Mouse (Mus musculus) cerebellum, adult 18-20 months (tissue): ENCODE data around the gene Ccdc74a.

ENCODE experiments used
- DNase-seq, 2 experiments: peaks; one replicate each; pipeline ENCODE4 v3.0.0; 2021

Gene Ccdc74a

DNA sequence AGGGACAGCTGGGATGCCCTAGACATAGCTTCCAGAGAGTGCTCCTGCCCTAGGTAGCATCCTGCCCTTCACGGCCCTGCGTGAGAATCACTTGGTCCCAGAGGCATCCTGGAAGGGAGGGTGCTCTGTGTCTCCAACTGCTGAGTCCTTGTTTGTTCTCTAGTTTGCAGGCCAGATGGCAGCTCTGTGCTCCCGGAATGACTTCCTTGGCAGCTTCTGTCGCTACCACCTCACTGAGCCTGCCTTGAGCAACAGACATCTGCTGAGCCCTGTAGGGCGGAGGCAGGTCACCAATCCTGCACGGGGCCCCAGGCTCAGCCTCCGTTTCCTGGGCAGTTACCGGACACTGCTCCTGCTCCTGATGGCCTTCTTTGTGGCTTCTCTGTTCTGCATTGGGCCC, 4.0 kb upstream of the Ccdc74a start:
- DNase-seq = peak; percentile 89 to 96

DNA sequence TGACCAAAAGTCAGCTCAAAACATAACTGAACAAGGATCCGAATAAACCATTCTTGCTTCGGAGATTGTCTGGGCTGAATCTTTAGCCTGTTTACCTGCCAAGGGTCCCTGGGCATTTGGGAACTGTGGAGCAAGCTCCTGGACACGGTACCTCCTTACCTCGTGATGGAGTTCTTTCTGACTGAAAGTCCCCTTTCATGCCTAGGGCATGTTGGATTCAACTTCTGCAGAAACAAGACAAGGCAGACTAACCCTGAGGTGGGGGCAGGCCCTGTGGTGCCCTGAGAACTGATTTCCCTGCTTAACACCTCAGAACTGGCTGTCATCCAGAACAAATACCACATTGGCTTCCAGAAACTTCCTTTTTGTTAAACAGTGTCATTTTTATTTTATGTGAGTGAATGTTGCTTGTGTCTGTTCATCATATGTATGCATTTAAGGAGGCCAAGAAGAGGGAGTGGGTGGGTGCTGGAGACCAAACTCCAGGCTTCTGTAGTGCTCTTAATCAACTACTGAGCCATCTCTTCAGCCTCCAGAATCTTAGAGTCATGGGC, 2.8 kb upstream of the Ccdc74a start:
- DNase-seq = no peak

DNA sequence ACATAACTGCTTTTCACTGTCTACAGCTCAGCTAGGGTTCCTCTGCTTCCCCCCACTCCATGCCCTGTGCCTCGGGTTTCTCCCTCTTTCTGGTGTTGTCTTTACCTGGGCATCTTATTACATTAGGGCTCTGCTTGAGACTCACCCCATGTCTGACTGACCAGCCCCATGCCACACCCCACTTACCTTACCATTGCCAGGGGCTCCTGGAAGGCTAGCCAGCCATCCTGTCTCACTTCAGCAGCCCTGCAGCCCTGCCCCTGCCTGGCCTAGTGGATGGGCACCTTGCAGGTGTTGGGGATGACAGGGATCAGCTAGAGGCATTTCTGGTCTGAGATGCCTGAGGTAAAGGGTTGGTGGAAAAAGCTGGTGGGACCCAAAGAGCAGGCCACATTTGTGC, 886 bp downstream of the Ccdc74a start:
- peak; percentile 38 to 52 for DNase-seq

DNA sequence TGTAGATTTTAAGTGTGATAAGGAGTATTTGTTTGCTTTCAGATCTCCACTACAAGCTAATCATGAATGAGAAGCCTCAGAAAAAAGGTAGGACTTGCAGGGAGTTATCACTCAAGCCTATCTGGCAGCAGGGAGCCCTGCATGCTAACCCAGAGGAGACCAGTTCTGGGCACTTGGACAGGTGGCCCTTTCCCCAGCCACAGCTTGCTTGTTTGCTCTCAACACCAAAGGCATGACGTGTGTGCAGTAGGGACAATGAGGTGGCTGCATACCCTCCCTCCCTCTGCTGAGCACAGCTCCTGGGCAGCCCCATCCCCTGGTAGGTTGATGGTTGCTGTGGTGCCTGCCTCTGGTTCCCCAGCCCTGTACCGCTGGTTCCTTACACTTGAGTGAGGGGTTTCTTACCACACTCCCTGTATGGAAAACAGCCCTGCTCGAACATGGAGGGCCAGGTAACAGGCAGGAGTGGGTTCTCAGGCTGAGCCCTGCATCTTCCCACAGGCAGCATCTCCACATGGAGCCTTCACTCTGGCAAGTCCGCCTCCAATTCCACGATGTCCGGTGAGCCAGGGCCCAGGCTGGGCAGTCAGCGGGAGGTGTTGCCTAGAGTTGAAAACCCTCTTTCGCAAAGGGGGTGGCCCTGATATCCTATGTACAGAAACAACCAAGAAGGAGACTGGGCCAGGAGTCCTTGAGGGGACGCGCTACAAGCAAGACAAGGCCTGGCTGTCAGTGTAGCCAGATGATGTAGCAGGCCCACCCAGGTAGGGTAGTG, 1.5 kb downstream of the Ccdc74a start:
- DNase-seq = peak; percentile 57 to 58

DNA sequence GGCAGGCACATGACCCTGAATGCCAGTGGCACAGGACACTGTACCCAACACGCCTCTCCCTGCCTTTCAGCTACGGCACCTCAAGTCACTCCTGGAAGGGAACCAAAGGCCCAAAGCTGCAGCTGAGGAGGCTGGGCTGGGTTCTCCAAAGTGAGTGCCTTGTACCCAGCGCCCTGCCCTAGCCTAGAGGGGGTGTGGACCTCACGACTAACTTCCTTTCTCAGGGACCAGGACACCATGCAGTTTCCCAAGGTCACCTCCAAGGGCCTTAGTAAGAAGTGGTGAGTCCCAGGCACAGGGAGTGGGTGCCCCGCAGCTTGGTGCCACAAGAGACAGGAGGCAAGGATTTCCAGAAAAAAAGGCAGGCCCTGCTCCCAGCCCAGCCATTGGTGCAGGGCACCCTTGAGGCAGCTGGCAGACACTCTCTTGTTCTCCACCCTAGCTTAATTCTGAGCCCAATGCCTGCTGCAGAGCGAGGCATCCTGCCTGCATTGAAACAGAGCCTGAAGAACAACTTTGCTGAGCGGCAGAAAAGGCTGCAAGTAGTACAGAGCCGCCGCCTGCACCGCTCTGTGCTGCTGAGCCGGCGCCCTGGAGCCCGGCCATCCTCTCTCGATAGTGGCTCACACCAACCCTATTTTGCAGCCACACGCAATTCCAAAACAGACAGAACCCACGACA, 3.8 kb downstream of the Ccdc74a start:
- peak; percentile 44 to 61 for DNase-seq

DNA sequence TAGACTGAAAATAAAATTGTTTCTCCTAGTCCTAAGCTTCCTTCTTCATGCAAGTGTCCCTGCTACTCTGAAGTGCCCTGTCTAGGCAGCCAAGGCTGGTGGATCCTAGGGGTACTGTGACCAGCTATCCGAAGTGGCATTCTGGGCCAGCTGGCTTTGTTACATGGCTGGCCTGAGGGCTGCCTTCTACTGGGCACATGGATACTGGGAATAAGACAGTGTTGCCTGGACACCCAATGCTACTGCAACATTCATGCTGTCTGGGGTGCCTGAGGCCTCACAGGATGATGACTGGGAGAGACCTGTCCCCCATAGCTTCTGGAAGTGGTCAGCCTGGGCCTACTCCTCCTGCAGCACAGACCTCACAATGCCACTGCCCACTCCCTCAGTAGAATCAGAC, 4.4 kb downstream of the Ccdc74a start:
- DNase-seq = peak; percentile 56 to 58

DNA sequence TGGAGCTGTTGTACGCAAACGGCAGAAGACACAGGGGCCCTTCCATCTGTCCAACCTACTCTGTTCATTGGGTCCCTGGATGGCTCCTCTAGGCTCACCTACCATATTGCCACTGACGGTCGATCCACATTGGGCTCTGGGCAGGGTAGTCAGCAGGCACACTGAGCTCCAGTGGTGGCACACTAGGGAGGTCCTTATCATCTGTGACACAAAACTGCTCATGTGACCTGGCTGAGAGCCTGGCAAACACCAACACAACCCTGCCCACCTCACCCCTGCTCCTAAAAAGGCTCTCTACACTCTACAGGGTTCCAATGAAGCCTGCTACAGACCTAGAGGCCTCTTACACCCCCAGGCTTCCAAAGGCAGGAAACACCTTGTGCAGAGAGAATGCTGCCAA, 6.3 kb downstream of the Ccdc74a start:
- peak in 1 of 2 experiments; percentile 27 for DNase-seq

DNA sequence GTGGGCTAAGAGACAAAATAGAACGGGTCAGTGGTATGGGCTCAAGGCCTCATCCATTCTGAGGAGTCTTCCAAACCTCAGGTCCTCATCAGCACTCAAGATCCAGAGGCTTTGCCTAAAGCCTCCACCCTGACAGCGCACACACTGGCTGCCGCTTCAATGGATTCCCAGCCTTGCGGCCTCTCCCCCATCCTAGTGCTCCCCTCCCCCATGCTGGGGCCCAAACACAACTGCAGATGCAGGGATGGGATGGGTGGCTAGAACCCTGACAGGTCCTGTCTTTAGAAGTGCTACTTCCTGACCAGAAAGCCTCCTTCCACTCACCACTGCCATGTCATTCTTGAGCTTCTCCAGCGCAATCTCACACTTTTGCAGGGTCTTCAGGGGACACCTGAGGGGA, 7.3 kb downstream of the Ccdc74a start:
- no peak for DNase-seq

DNA sequence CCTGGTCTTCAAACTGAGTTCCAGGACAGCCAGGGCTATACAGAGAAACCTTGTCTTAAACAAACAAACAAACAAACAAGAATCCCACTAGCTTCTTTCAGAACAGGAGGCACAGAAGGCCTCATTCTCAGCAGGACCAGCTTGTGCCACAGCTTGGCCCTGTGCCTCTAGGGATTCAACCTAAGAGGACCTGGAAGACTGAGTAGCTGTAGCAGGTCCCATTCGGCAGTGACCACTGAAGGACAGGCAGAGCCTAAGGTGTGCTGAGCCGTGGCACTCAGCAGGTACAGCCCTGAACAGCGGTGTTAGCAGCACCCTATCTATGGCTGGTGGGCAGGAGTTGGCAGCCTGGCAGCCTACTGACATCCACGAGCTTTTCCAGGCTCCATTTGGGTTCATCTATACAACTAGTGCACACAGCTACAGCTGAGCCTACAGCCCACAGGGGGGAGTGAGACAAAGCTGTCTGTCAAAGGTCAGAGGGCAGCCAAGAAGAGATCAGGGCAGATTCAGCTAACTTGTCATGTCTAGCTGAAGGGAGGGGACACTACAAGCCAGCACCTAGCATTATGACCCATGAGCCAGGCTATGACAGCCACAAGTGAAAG, 8.0 kb downstream of the Ccdc74a start:
- peak; percentile 48 to 50 for DNase-seq

DNA sequence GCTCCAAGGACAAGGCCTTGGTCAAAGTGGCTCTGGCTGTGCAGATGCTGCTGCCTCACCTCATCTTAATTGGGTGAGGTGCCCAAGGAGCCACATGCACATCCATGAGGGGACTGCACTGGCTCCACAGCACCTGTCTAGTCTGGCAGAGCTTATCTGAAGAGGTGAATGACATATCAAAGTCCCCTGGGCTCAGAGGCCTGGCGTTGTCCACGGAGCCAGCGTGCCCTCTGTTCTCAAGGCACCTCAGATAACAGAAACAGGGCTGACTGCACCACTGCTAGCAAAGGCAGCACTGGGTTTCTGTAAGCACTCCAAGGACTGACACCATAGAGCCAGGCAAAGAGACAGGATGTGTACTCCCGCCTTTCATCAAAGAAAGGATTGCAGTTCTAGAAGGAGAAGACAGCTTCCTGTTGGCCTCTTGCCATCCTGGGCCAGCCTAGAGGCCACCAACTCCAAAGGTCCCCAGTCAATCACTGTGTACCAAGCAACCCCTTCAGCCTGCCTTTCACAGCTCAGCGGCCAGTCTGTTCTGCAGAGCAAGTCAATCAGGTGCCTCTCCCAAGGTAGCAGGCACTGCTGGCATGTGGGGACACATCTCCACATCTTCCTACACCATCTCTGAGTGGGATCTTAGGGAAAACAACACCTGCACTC, 10.1 kb downstream of the Ccdc74a start:
- no peak for DNase-seq

DNA sequence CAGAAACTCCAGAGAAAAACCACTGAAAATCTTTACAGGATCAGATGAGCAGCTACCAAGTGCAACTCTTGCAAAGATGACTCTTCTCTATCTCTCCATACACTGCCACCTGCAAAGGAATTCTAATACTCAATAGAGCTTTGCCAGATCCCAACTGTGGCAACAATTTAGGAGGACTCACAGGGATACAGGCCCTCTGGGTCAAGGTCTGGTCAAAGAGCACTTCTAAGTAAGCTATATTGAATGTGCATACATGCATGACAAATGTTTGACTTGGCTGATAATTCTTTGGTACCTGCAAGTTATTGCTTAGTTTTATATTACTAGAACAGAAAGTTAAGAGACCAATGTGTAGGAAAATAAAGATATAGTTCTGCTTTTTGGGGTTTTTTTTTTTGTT, 19.3 kb downstream of the Ccdc74a start:
- DNase-seq = no peak

DNA sequence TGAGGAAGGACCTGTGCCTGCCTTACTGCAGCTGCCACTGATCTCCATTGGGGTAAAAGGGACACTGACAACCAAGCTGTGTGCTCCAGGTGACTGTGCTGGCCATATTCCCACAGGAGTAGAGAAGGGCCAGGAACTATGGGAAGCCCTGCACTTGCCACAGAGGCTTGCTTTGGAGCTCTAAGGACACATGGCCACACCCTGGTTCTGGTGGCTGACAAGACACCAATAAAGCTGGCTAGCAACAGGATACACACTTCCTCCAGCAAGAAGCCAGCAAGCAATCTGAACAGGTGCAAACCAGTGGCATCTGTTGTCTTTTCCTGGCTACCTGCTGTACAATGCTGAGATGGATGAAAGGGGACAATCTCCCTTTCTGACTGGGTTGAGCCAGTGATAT, 23.6 kb downstream of the Ccdc74a start:
- peak; percentile 48 for DNase-seq

DNA sequence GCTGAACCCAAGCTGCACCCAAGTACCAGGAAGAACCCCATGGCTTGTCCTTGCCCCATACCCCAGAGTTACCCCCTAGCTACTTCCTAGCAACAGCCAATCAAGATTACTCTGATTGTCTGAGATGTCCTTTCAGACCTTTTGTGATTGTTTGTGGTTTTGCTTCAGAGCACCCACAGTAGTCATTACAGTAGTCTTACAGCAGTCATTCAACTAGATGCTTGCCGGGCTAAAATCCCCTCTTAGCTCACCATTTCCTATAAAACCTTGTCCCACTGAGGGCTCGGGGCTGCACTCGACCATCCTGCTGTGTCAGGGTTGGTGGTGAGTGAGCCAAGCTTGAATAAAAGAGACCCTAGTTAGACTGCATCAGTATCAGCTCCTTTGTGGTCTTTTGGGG, 48.6 kb downstream of the Ccdc74a start:
- no peak for DNase-seq
